Mouse (Mus musculus): ENCODE data around the gene Prss28. TPM values are rescaled to one million over a fixed set of nuclear protein-coding genes. Genes with fewer than 3 reads are reported as not detected.

Prss28 gene
- not detected in 2 replicates for polyA plus RNA-seq (2015; fragmentation: Nextera tagmentation; extraction: Ambion mirVana)

GRCm38 (mm10) chr17:25308346-25308745 lies at the start of gene Prss28:
TSS of gene Prss28 (plus strand) at chr17:25308646.
- no peaks in the 10 kb centered on the region for H3K36me3 ChIP-seq
- no peak within 1 kb of the TSS for H3K9ac ChIP-seq
- 42% methylated on average over 4 of the region's 4 CpGs for WGBS
- H3K27me3 ChIP-seq: peaks cover 17% of the 10 kb centered on the region
- H3K4me3 ChIP-seq: no peak within 1 kb of the TSS
- no peak within 1 kb of the TSS for H3K4me2 ChIP-seq
- no peak for ATAC-seq (replicated peaks; ENCODE audit: insufficient number of reproducible peaks, insufficient read depth, low FRiP score, low read depth)
- no peak within 1 kb of the TSS for H3K27ac ChIP-seq
- no peaks in the 10 kb centered on the region for H3K4me1 ChIP-seq (replicated peaks)
- no peaks in the 10 kb centered on the region for H3K9me3 ChIP-seq (replicated peaks)

GRCm38 (mm10) chr17:25264453-25264852 lies 44.0 kb upstream of the Prss28 start:
- Histone ChIP-seq H3K27me3 (no peaks in the 10 kb centered on the region), H3K4me3 (no peak overlapping the region), H3K4me2 (no peak overlapping the region), H3K4me1 (replicated peaks) (peaks cover under 1% of the 10 kb centered on the region), H3K9me3 (replicated peaks) (no peaks in the 10 kb centered on the region), H3K9ac (no peak overlapping the region), H3K36me3 (peaks cover 80% of the 10 kb centered on the region), H3K27ac (no peak overlapping the region)
- no peak for ATAC-seq (replicated peaks; ENCODE audit: insufficient number of reproducible peaks, insufficient read depth, low FRiP score, low read depth)
- 53% methylated on average over 3 of the region's 3 CpGs for WGBS

GRCm38 (mm10) chr17:25270795-25271335 lies 37.6 kb upstream of the Prss28 start:
- H3K4me3 ChIP-seq: peak overlapping the region; percentile 75; the same call in 1 of the 2 replicates
- no peaks in the 10 kb centered on the region for H3K27me3 ChIP-seq
- 59% methylated on average over 2 of the region's 2 CpGs for WGBS
- no peak overlapping the region for H3K27ac ChIP-seq
- peak overlapping the region; percentile 85 for H3K4me2 ChIP-seq
- no peak overlapping the region for H3K9ac ChIP-seq
- no peaks in the 10 kb centered on the region for H3K9me3 ChIP-seq (replicated peaks)
- peaks cover 34% of the 10 kb centered on the region for H3K4me1 ChIP-seq (replicated peaks)
- ATAC-seq (replicated peaks; ENCODE audit: insufficient number of reproducible peaks, insufficient read depth, low FRiP score, low read depth): no peak
- peaks cover 37% of the 10 kb centered on the region for H3K36me3 ChIP-seq

DNA sequence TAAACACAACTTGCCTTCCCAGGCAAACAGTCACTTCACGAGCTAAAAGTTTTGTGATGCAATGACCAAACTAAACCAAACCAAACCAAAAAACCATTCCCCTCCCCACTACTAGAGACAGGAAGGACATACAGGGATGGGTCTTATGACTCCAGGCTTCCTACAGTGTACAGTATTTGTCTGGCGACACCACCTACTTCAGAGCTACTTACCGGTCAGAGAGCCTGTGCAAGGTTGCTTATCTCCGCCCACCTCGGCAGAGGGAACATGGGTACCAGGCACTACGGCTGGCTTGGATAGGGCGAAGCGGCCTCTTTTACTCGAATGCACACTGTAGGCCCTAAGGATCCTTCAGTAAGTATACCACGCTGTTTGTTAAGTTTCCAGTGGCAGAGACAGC lies 36.1 kb upstream of the Prss28 start:
- 2% methylated on average over 10 of the region's 10 CpGs for WGBS
- H3K27me3 ChIP-seq: no peaks in the 10 kb centered on the region
- peak overlapping the region; percentile 98 for H3K27ac ChIP-seq
- peak overlapping the region; percentile 85 for H3K4me2 ChIP-seq
- no peaks in the 10 kb centered on the region for H3K9me3 ChIP-seq (replicated peaks)
- H3K4me1 ChIP-seq (replicated peaks): peaks cover 34% of the 10 kb centered on the region
- H3K4me3 ChIP-seq: peak overlapping the region; percentile 75
- H3K36me3 ChIP-seq: peaks cover 22% of the 10 kb centered on the region
- ATAC-seq (replicated peaks; ENCODE audit: insufficient number of reproducible peaks, insufficient read depth, low FRiP score, low read depth): no peak
- peak overlapping the region; percentile 94 for H3K9ac ChIP-seq

DNA sequence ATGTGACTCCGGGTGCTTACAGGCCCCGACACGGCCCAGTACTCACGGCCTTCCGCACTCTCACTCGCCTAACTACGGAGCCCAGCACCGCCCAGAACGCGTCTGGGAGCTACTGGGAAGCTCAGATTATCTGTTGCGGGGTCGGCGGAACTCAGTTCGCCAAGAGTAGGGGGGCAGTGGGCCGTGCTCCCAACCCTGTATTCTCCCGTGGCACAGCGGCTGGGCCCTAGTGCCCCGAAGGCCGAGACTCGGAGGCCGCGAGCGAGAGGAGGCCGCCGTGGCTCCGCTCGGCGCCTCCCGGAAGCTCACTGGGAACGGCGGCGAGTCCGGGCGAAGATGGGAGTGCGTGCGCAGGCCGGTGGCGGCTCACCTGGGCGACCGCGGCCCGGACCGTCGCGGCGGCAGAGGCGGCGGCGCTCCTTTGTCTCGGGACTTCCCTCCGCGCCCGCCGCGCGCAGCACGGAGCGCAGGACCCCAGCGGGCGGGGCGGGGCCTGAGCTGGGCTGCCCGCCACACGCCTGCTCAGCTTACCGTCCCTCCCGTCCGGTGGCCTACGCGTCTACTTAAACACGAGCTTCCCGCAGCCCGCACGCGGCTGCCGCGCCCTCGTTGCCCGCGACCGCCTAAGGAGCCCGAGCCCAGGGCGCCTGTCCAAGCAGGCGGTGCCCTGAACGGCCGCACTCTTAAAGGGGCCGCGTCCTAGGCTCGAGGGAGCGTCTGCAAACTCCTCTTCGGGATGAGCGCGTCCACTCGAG lies 35.3 kb upstream of the Prss28 start:
- Histone ChIP-seq H3K9ac (peak overlapping the region; percentile 94), H3K4me3 (peak overlapping the region; percentile 75), H3K36me3 (peaks cover 14% of the 10 kb centered on the region), H3K4me2 (peak overlapping the region; percentile 85), H3K27me3 (no peaks in the 10 kb centered on the region), H3K9me3 (replicated peaks) (no peaks in the 10 kb centered on the region), H3K27ac (peak overlapping the region; percentile 98), H3K4me1 (replicated peaks) (peaks cover 34% of the 10 kb centered on the region)
- WGBS: under 1% methylated on average over 77 of the region's 92 CpGs
- ATAC-seq (replicated peaks; ENCODE audit: insufficient number of reproducible peaks, insufficient read depth, low FRiP score, low read depth): peak; percentile 88

DNA sequence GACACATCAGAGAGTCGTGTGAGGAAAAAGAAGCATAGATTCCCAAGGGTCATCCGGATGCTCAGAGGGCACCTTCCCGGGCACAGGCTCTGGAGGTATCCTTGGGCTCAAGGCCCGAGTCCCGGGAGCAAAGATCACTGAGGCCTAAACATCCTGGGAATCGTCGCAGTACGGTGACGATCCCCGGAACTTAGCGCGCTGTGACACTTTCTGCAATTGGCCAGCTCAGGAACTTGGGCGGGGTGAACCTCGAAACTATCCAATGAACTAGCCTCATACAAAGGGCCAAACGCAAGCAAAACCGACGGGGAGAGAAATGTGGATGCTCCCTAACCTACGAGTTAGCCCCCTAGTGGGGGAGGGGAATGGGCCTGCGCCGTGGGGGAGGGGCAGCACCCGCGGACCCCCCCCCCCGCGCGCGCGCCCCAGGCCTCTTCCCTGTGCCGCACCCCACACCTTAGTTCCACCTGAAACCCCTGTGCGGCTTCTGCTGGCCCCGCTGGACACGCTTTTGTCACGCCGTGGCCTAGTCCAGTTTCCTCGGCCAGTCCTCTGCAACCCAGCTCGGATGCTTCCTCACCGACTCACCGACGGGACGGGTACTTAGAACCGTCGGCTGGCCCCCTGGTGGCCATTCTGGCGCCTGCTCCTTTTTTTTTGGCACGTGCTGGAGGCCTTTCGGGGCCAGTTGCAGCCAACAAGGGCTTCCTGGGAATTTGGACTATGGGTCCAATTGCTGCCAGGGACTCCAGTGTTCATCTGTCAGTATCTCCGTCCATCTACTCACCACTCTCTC lies 34.5 kb upstream of the Prss28 start:
- H3K9me3 ChIP-seq (replicated peaks): no peaks in the 10 kb centered on the region

GRCm38 (mm10) chr17:25274571-25275346 lies 33.7 kb upstream of the Prss28 start, which contains the start of gene Ube2i:
TSS of gene Ube2i (minus strand) at chr17:25274622.
- WGBS: 79% methylated on average over 9 of the region's 9 CpGs
- Histone ChIP-seq H3K9me3 (replicated peaks) (no peaks in the 10 kb centered on the region), H3K36me3 (no peaks in the 10 kb centered on the region), H3K27me3 (no peaks in the 10 kb centered on the region), H3K4me2 (peak within 1 kb of the TSS; percentile 85), H3K27ac (peak within 1 kb of the TSS; percentile 98), H3K9ac (peak within 1 kb of the TSS; percentile 94), H3K4me3 (peak within 1 kb of the TSS; percentile 75), H3K4me1 (replicated peaks) (peaks cover 30% of the 10 kb centered on the region)
- ATAC-seq (replicated peaks; ENCODE audit: insufficient number of reproducible peaks, insufficient read depth, low FRiP score, low read depth): no peak

More for the DNA sequence above, 34.5 kb upstream of the Prss28 start:
- Histone ChIP-seq H3K4me3 (peak overlapping the region; percentile 75), H3K4me2 (peak overlapping the region; percentile 85), H3K27ac (peak overlapping the region; percentile 98), H3K27me3 (no peaks in the 10 kb centered on the region), H3K4me1 (replicated peaks) (peaks cover 34% of the 10 kb centered on the region), H3K36me3 (peaks cover 7% of the 10 kb centered on the region), H3K9ac (peak overlapping the region; percentile 94)
- 1% methylated on average over 39 of the region's 45 CpGs for WGBS
- peak; percentile 84 for ATAC-seq (replicated peaks; ENCODE audit: insufficient number of reproducible peaks, insufficient read depth, low FRiP score, low read depth)

DNA sequence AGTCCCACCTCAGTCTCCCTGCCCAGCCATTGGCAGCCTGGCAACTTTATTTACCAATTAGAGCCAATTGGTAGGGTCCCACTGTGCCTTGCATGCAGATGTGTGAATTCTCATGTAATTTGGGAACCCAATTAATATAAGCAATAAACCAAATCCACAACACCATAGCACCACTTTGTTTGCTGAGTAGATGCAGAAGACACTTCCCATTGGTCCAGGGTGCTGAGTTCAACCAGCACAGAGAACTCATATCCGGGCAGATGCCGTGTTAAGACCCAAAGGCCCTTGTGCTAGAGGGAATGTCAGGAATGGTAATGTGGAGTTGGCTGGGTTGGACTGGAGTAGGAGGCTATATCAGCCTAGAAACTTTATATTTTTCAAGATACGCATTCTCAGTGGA lies 32.6 kb upstream of the Prss28 start:
- Histone ChIP-seq H3K27ac (no peak overlapping the region), H3K9ac (no peak overlapping the region), H3K9me3 (replicated peaks) (no peaks in the 10 kb centered on the region), H3K36me3 (no peaks in the 10 kb centered on the region), H3K4me2 (no peak overlapping the region), H3K4me3 (no peak overlapping the region), H3K4me1 (replicated peaks) (peaks cover 21% of the 10 kb centered on the region), H3K27me3 (no peaks in the 10 kb centered on the region)
- no peak for ATAC-seq (replicated peaks; ENCODE audit: insufficient number of reproducible peaks, insufficient read depth, low FRiP score, low read depth)
- WGBS: 91% methylated on average over 3 of the region's 3 CpGs

DNA sequence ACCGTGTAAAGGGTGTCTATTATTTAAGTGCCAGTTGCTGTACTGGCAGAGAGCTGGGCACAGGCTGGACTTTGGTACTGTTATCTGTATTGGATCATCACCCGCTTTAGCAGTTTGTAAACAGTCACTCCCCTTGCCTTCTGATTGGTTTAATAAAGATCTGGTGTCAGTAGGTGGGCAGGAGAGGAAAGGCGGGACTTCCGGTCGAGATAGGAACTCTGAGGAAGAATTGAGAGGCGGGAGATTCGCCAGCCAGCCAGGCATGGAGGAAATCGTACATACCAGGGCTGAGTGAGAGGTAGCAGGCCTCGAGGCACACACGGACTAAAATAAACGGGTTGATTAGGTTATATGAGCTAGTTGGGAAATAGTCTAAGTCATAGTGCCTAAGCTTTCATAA lies 26.3 kb upstream of the Prss28 start:
- H3K27me3 ChIP-seq: no peaks in the 10 kb centered on the region
- H3K4me3 ChIP-seq: no peak overlapping the region
- H3K4me2 ChIP-seq: peak overlapping the region; percentile 23; the same call in 1 of the 2 replicates
- ATAC-seq (replicated peaks; ENCODE audit: insufficient number of reproducible peaks, insufficient read depth, low FRiP score, low read depth): 0 out of 2 replicates have a peak, but pooled peaks have one; percentile 18
- H3K27ac ChIP-seq: no peak overlapping the region
- 0 out of 2 replicates have a peak, but pooled peaks cover 2% of the 10 kb centered on the region for H3K4me1 ChIP-seq (replicated peaks)
- H3K9ac ChIP-seq: no peak overlapping the region
- H3K36me3 ChIP-seq: no peaks in the 10 kb centered on the region
- no peaks in the 10 kb centered on the region for H3K9me3 ChIP-seq (replicated peaks)
- WGBS: 25% methylated on average over 11 of the region's 11 CpGs

- ATAC-seq (replicated peaks; ENCODE audit: insufficient number of reproducible peaks, insufficient read depth, low FRiP score, low read depth): no peak
- H3K4me2 ChIP-seq: no peak overlapping the region
- H3K9me3 ChIP-seq (replicated peaks): no peaks in the 10 kb centered on the region
- no peak overlapping the region for H3K4me3 ChIP-seq
- H3K27me3 ChIP-seq: no peaks in the 10 kb centered on the region
- no peaks in the 10 kb centered on the region for H3K36me3 ChIP-seq
- WGBS: 21% methylated on average over 3 of the region's 3 CpGs
- 0 out of 2 replicates have a peak, but pooled peaks cover 2% of the 10 kb centered on the region for H3K4me1 ChIP-seq (replicated peaks)
- H3K27ac ChIP-seq: no peak overlapping the region
- H3K9ac ChIP-seq: no peak overlapping the region
Observed at GRCm38 (mm10) chr17:25285033-25285432, 23.4 kb upstream of the Prss28 start.

Data from heart, embryonic 15.5 days (tissue).